Mouse (Mus musculus): ENCODE results near the gene Ciita.

GRCm38 (mm10) chr16:10577548-10577947 lies 97.7 kb downstream of the Ciita start:
- TF ChIP-seq CTCF (IDR thresholded peaks at IDR 0.05; ENCODE audit: insufficient read depth, low read length), result no peak
- no peak for TF ChIP-seq POLR2A (IDR thresholded peaks at IDR 0.05; ENCODE audit: borderline replicate concordance, extremely low read depth, low read depth, low read length)
